Mouse (Mus musculus) megakaryocyte progenitor cell, adult 5-6 weeks (primary cell): ENCODE measurements around the gene Gm20509. TPM values are rescaled to one million over a fixed set of nuclear protein-coding genes. Genes with fewer than 3 reads are reported as not detected.
"Not testable (repeated sequence)": the region's sequence is repeated elsewhere in the genome, so short reads cannot be mapped to it uniquely, and the experiment has no call there.

Experiments used
- ATAC-seq: replicated peaks from 2 replicates; pipeline ENCODE4 v1.8.0; 2016; ENCODE audit warnings: mild to moderate bottlenecking, moderate TSS enrichment, inconsistent platforms; ENCODE audit not compliant: poor library complexity
- total RNA-seq, 2 experiments: library from RNA; stranded (forward) in 1 of 2; stranded (reverse) in 1 of 2; fragments of 157-497, 149-512 nt in 1 of 2; fragments of 200-1000 nt in 1 of 2; gene quantifications; 2 replicates each; pipeline versions ENCODE4 v1.2.3 to v1.2.4; 2015 to 2017

The Gm20509 gene
- total RNA-seq (2015) = not detected in 2 replicates
- 0.37 TPM in 1 of 2 replicates, not detected in the other for total RNA-seq (2017)

GRCm38 (mm10) chr9:73102181-73102580, at the start of gene Gm20509:
Gene Gm20509, plus strand, starts transcription at chr9:73102470.
- no peak for ATAC-seq

DNA sequence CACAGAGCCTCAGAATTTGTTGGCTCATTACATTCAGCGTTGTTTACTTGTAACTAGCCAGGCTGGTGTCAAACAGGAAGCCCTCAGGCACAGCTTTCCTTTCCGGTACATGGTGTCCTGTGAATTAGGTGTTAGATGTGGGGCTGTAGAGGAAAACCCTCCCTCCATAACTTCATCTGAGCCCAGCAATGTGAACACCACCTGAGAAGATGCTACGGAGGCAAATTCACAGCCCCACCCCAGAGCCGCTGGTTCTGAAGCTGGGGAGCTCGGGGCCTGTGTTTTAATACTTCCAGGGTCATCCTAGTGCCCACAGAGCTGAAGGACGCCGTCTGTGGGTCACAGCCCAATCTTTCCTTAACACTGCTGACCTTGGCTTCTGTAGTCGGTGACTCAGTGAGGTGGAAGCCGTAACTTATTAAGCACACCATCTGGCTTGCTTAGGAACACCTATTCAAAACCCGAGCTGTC, 46.8 kb upstream of the Gm20509 start:
- ATAC-seq = no peak

- peak; percentile 67 for ATAC-seq
Observed at GRCm38 (mm10) chr9:73059224-73059623, 43.0 kb upstream of the Gm20509 start.

GRCm38 (mm10) chr9:73063621-73064290, 38.5 kb upstream of the Gm20509 start:
- ATAC-seq = no peak

DNA sequence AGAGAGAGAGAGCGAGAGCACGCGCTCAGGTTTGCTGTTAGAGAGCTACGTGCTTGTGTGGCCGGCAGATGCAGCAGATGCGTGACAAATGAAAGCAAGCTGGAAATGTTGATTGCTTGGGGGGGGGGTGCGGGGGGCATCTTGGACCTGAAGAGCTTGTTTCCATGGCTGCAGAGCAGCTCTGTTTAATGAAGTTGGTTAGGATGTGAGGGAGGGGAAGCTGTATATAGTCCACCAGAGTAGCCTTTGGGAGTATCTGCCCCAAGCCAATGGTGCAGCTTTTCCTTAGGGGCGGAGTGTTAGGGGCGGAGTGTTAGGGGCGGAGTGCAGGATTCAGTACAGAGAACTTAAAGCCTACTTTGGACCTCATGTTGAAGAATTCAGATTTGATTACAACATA, 35.2 kb upstream of the Gm20509 start:
- no peak for ATAC-seq

- ATAC-seq = peak; percentile 40
Observed at GRCm38 (mm10) chr9:73068230-73068679, 34.0 kb upstream of the Gm20509 start.

DNA sequence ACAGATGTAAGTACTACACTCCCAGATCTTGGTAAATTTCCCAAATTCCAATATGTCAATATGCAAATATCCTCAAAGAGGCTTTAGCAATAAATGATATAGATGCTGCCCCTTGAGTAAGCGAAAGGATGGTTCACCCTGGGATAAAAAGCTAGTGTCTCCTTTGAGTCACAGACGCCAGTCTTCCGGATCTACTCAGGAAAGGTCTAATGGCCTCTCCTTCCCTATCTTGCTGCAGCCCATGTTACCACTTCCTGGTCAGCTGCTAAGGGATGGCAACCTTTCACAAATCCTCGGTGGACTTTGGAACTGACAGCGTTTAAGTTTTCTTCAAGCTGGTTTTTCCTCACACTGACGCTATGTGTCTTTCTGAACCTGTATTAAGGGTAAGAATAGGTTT, 33.6 kb upstream of the Gm20509 start:
- peak; percentile 12; the same call in 1 of the 2 replicates for ATAC-seq

DNA sequence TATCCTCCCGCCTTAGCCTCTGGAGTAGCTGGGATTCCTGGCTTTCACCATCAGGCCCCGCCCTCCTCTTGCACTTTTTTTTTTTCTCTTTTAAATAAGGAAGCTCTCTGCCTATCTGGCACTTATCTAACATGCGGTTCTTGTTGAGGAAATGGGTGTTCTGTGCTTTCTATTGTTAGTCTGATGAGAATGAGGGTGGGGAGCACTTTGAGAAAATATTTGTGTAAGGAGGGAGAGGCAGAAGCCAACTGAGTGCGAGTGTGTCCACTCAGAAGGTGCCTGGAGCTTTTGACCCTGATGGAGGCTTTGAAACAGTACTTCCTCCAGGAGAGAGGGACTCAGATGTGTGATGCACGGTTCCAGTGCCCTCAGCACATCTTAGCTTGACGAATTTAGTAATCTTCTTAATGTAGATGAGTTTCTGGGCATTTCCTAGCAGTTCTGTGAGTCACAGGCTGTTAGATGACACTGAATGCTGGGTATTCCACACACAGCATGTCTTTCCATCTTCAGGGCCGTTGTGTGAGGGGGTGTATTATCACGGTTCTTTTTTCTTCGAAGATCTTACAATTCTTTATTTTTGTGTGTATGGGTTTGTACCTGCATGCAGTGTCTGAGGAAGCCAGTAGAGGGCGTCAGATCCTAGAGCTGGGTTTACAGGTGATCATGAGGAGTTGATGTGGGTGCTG, 31.2 kb upstream of the Gm20509 start:
- peak; percentile 47 for ATAC-seq

DNA sequence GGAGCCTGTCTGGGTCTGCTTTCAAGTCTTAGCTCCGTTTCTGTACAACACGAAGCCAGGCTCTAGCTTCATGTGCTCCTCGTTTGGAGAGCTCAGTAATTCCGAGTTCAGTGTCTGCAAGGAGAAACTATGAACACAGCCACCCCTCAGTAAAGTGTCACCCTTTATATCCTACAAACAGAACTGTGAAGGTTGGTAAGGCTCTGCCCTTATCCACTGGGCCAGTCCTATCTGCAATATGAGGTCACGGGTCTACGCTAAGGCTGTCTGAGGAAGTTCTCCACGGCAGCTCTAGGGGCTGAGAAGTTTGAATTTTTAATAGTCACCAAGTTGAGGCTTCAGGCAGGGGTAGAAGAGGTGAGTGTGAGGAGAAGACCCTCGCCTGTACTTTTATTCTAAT, 29.8 kb upstream of the Gm20509 start:
- peak; percentile 53 for ATAC-seq

- ATAC-seq = 0 out of 2 replicates have a peak, but pooled peaks have one; percentile 20
Observed at GRCm38 (mm10) chr9:73073169-73073568, 29.1 kb upstream of the Gm20509 start.

GRCm38 (mm10) chr9:73079349-73079748, 22.9 kb upstream of the Gm20509 start:
- not testable (repeated sequence) for ATAC-seq

DNA sequence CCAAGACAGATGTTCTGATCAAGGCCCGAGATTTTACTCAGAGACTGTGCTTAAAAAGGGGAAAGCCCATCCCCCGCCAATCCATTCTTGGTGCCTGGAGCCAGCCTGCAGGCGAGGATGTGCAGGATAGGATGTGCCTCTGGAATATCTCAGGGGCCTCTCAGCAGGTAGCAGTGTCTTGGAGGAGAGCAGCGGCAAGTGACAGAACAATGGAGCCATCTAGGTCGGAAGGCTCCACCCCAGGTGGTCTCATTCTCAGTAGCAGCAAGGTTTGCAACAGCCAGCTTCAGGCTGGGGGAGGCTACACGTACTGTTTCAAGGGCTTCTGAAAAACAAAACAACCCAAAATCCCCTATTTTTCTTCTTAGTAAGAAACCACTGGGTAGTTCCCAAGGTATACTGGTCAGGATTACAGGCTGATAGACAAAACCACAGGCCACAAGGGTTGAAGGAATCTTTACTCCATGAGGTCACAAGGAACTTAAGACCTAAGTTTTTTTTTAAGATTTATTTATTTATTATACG, 22.4 kb upstream of the Gm20509 start:
- no peak for ATAC-seq

DNA sequence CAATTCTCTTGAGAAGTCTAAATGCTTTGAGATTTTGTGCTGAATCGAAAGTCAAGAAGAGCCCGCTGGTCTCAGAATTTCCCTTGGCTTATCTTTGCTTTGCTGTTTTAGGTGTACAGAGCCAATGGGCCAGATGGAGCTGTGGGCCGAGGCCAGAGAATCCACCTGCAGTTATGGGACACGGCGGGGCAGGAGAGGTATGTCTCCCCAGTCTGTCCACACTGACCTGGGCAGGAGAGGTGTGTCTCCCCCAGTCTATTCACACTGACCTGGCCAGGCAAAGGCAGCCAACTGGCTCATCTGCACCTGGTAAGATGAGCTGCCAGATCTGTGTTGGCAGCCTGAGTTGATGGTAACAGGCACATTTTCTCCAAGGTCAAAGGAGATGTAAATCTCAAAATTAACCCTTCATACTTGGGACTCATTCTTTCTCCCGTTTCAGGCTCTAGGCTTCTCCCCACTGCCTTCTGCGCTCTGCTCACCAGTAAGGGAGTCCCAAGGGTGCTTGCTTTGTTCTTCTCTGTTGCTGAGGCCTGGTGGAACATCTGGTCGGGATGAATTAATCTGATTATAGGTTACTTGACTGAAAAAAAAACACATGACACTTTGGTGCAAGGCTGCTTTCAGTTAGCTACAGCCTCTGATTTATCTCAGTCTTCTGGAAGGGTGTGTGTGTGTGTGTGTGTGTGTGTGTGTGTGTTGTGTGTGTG, 19.8 kb upstream of the Gm20509 start:
- no peak for ATAC-seq

GRCm38 (mm10) chr9:73083956-73084355, 18.3 kb upstream of the Gm20509 start:
- ATAC-seq = no peak

GRCm38 (mm10) chr9:73085845-73086244, 16.4 kb upstream of the Gm20509 start:
- ATAC-seq = peak; percentile 40

DNA sequence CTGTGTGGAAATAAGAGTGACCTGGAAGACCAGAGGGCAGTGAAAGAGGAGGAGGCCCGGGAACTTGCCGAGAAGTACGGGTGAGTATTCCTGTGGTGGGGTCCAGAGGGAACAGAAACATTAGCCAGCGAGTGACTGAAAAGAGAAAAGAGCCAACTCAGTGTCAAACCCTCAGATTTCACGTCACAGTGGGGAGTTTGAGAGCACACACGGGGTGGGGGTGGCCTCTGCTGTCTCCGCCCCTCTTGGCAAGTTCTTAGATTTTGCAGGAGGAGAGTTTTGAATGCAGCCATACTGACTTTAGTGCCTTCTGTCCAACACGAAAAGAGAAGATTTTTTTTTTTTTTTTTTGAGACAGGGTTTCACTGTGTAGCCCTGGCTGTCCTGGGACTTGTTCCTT, 15.1 kb upstream of the Gm20509 start:
- ATAC-seq = peak; percentile 10; the same call in 1 of the 2 replicates

- no peak for ATAC-seq
Observed at GRCm38 (mm10) chr9:73087581-73087980, 14.7 kb upstream of the Gm20509 start.

- ATAC-seq = peak; percentile 76
Observed at GRCm38 (mm10) chr9:73089222-73089920, 12.9 kb upstream of the Gm20509 start.

- ATAC-seq = no peak
Observed at GRCm38 (mm10) chr9:73090121-73090520, 12.1 kb upstream of the Gm20509 start.

GRCm38 (mm10) chr9:73091747-73092146, 10.5 kb upstream of the Gm20509 start:
- peak; percentile 42; the same call in 1 of the 2 replicates for ATAC-seq

DNA sequence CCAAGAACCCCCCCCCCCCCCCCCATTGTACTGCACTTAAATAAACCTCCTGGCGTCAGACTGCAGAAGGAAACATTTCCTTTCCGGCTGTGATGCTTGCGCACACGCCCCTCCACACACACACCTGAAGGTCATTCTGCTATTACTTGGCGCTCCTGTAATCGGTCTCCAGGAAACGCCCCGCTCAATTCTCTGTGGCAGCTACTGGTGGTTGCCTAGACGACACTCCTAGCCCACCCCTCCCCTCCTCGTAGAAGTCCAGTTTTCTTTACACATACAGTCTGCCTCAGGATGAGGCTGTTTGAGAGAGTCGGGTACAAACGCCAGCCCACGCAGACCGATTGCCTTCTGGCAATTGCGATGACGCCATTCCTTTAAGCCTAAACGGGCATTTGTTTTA, 7.7 kb upstream of the Gm20509 start:
- no peak for ATAC-seq
